Mouse (Mus musculus) cortical plate, adult 2 months (tissue): ENCODE measurements around the gene Dlgap3.

ENCODE experiments used
- CTCF ChIP-seq: fragments of 200-500 bp; IDR thresholded peaks from 2 replicates; pipeline ENCODE4 v1.5.1; 2011; ENCODE audit warnings: mild to moderate bottlenecking, control low read depth, low read length; ENCODE audit not compliant: insufficient read depth; ENCODE audit errors: extremely low read depth
- POLR2A ChIP-seq: fragments of 200-500 bp; IDR thresholded peaks from 2 replicates; pipeline ENCODE4 v1.6.1; 2011; ENCODE audit warnings: mild to moderate bottlenecking, low read length, control low read depth; ENCODE audit not compliant: insufficient read depth; ENCODE audit errors: extremely low read depth

DNA sequence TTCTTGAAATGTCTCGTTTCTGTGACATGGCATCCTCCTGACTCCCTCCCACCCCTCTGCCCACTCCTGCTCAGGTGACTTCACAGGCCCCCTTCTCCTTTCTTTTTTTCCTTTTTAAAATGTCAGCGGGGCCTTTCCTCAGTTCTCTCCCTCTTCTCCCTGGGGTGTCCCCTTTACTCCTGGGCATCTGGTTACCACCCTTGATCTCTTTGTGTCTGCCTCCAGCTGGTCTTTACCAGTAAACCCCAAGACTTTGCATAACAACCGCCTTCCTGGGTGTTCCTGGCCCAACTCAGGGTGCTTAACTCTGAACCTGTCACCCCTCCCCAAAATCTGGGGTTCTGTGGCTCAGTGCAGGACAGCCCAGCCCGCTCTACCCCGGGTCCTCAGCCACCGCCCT lies 29.6 kb downstream of the Dlgap3 start:
- TF ChIP-seq POLR2A, result no peak
- no peak for TF ChIP-seq CTCF
